Mouse (Mus musculus) ES-Bruce4 (cell line): ENCODE data around the gene C1s2. TPM values are rescaled to one million over a fixed set of nuclear protein-coding genes. Genes with fewer than 3 reads are reported as not detected.
"Not testable (repeated sequence)": the region's sequence is repeated elsewhere in the genome, so short reads cannot be mapped to it uniquely, and the experiment has no call there.

Experiments
- H3K27ac ChIP-seq: 2 replicates; pipeline ENCODE4 v1.5.1; 2012; ENCODE audit warnings: low read length, inconsistent platforms; ENCODE audit not compliant: insufficient read depth
- H3K27me3 ChIP-seq: 2 replicates; pipeline ENCODE4 v1.6.1; 2012; ENCODE audit warnings: mild to moderate bottlenecking, low read length, inconsistent platforms; ENCODE audit not compliant: control insufficient read depth, poor library complexity, insufficient read depth, severe bottlenecking
- H3K36me3 ChIP-seq: 2 replicates; pipeline ENCODE4 v1.6.1; 2012; ENCODE audit warnings: inconsistent platforms, mild to moderate bottlenecking, low read length, moderate library complexity; ENCODE audit not compliant: control insufficient read depth, poor library complexity, insufficient read depth, severe bottlenecking
- H3K4me1 ChIP-seq: one replicate; pipeline ENCODE4 v1.8.1; 2011; ENCODE audit warnings: low read length; ENCODE audit not compliant: control insufficient read depth, insufficient read depth
- H3K4me3 ChIP-seq: 2 replicates; pipeline ENCODE4 v1.5.1; 2011; ENCODE audit warnings: low read depth, mild to moderate bottlenecking, low read length
- H3K9ac ChIP-seq: 2 replicates; pipeline ENCODE4 v1.6.1; 2012; ENCODE audit warnings: low read depth, mild to moderate bottlenecking, inconsistent platforms; ENCODE audit not compliant: poor library complexity, severe bottlenecking
- H3K9me3 ChIP-seq: replicated peaks from 2 replicates; pipeline ENCODE4 v1.6.1; 2012; ENCODE audit warnings: mild to moderate bottlenecking, low read length, inconsistent platforms; ENCODE audit not compliant: control insufficient read depth, poor library complexity, insufficient read depth, severe bottlenecking
- CTCF ChIP-seq: IDR thresholded peaks from one replicate; pipeline ENCODE4 v1.8.1; 2011; ENCODE audit warnings: low read depth, low read length
- EP300 ChIP-seq: IDR thresholded peaks from 2 replicates; pipeline ENCODE4 v1.6.1; 2011; ENCODE audit warnings: low read depth, low read length; ENCODE audit not compliant: insufficient read depth
- POLR2A ChIP-seq: IDR thresholded peaks from one replicate; pipeline ENCODE4 v1.8.1; 2011; ENCODE audit warnings: low read length; ENCODE audit not compliant: insufficient read depth
- polyA plus RNA-seq: library from polyadenylated mRNA; stranded (reverse); fragments of >200 nt; gene quantifications from 2 replicates; pipeline ENCODE4 v1.2.4, GENCODE M21; 2011; ENCODE audit warnings: low read depth; ENCODE audit not compliant: missing spikeins, insufficient read depth, insufficient read length

Gene C1s2
- polyA plus RNA-seq, result 0.49 TPM in 1 of 2 replicates, not detected in the other

DNA sequence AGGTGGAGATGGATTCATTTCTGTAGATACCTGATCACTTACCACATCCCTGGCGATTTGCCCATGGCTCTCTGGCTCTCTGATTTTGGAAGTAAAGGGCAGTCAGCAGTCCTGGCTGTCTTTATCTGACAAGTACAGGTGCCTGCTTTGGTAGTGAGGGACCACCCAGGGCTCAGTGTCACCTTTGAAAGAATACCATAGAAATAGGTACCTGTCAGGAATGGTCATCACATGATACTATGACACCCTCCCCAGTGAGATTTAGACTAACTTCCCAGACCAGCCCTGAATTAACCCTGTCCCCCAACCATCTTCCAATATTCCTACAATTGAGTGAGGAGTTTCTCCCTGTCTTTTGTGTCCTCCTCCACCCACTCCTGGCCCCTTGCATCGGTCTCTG is at the start of gene C1s2:
C1s2 (minus strand) TSS at position 101 of the 400 bp plus-strand sequence.
- not testable (repeated sequence) for H3K27me3 ChIP-seq, H3K27ac ChIP-seq, H3K4me3 ChIP-seq

DNA sequence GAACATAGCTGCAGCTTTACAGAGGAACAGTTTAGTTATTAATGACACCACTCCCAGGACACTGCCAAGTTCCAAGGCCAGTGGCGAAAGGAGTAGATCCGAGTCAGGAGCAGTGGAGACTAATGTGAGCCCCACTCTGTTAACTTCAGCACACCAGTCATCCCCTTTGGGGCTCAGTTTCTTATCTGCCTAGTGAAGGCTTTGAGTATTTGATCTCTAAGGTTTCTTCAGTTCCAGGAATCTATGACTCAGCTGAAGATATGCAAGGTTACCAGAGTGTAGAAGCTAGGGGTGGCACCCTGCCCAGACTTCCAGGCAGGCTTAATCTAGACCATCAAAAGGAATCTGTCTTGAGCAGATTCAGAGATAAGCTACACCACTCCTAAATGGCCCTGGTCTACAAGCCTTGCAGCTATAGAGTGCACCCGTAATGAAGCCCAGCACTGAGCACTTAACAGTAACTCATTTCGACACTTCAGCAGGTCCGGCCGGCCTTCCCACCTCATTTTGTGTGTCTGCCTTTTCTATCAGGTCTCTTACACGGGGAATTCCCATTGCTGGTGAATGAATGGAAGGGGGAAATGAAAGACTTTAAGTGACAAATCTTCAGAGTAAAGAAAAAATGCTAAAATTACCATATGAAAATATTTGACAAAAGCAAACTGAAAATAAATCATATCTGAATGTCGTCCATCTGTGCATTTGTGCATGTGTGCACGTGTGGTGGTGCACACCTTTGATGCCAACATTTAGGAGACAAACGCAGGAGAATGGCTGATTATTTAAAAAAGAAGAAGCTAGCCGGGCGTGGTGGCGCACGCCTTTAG is 47.9 kb upstream of the C1s2 start:
- Histone ChIP-seq H3K4me1 (peaks cover 1% of the 10 kb centered on the region), H3K27me3 (no peaks in the 10 kb centered on the region), H3K9ac (no peak overlapping the region), H3K9me3 (no peaks in the 10 kb centered on the region), H3K4me3 (no peak overlapping the region), H3K36me3 (no peaks in the 10 kb centered on the region), H3K27ac (no peak overlapping the region)
- TF ChIP-seq EP300 (no peak), POLR2A (no peak), CTCF (no peak)

More for the DNA sequence above, at the start of gene C1s2:
- not testable (repeated sequence) for H3K9me3 ChIP-seq, H3K9ac ChIP-seq, H3K4me1 ChIP-seq, H3K36me3 ChIP-seq

DNA sequence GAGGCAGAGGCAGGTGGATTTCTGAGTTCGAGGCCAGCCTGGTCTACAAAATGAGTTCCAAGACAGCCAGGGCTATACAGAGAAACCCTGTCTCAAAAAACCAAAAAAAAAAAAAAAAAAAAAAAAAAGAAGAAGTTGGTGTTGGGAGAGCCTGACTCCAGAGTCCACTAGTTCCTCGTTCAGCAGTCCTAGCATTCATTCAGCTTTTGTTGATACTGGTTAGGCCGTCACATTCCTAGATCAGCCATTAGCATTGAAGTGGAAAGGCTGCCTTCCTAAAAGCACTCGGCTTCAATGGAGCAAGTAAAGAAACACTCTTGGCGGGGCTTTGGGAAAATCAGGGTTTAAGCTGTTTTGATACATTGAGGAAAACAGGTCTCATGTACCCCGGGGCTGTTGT is 46.4 kb upstream of the C1s2 start:
- not testable (repeated sequence) for H3K4me3 ChIP-seq, H3K9ac ChIP-seq, H3K36me3 ChIP-seq, H3K27me3 ChIP-seq, H3K27ac ChIP-seq, H3K9me3 ChIP-seq, H3K4me1 ChIP-seq

DNA sequence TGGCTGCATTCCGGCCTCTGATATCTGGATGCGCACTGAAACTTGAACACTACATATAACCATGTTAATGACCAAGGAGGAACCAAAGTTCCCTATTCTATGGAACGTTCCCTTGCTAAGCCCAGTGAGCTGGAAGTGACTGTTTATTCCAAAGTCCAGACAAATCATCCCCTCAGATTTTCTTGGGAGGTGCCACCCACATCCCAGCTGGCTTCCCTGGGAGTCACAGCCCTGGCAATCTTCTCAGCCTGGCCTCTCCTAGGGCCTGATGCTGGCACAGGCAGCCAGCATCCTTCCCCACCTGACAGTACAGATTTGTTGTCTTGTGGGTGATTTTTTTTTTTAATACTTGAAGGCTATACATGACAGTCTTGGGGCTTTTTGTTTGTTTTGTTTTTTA is 43.6 kb upstream of the C1s2 start:
- Histone ChIP-seq H3K9me3 (no peaks in the 10 kb centered on the region), H3K4me1 (peaks cover 6% of the 10 kb centered on the region), H3K27me3 (no peaks in the 10 kb centered on the region), H3K4me3 (no peak overlapping the region), H3K36me3 (no peaks in the 10 kb centered on the region; the same call in 1 of the 2 replicates), H3K9ac (no peak overlapping the region), H3K27ac (no peak overlapping the region)
- TF ChIP-seq POLR2A (no peak), EP300 (no peak), CTCF (no peak)

DNA sequence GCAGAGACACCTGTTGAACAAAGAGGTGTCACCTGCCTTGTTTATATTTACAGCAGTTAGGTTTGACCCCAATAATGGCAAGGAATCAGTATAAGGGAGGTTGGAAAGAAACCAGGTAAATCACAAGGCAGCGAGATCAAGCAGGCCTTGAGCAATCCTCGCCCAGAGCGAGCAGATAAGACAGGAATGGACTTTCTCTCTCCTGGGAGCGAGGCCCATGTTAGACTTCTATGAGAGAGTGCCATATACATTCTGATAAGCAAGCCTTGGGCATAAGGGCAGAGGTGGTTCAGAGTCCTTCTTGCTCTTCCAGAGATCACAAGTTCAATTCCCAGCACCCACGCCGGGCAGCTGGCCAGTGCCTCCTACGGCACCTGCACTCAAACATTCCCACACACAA is 42.9 kb upstream of the C1s2 start:
- TF ChIP-seq CTCF (no peak), POLR2A (no peak), EP300 (no peak)
- no peaks in the 10 kb centered on the region for H3K9me3 ChIP-seq
- no peak overlapping the region for H3K9ac ChIP-seq
- no peak overlapping the region for H3K27ac ChIP-seq
- peaks cover 7% of the 10 kb centered on the region for H3K4me1 ChIP-seq
- no peak overlapping the region for H3K4me3 ChIP-seq
- H3K36me3 ChIP-seq, result no peaks in the 10 kb centered on the region; the same call in 1 of the 2 replicates
- no peaks in the 10 kb centered on the region for H3K27me3 ChIP-seq

DNA sequence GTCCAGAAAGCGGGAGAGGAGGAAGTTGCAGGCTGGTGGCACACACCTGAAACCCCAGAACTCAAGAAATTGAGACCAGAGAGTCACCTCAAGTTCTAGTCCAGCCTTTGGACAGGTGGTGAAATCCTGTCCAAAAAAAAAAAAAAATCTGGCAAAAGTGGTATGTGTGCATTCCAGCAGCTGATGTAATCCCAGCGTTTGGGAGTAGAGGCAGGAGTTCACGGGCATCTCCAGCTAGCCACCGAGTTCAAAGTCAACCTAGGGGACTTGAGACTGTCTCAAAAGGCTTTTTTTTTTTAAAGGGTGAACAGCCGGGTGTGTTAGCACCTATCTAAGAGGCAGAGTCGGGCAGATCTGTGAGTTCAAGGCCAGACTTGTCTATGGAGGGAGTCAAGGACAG is 40.3 kb upstream of the C1s2 start:
- Histone ChIP-seq H3K27ac (no peak overlapping the region), H3K4me3 (no peak overlapping the region)
- TF ChIP-seq EP300 (no peak), CTCF (no peak), POLR2A (no peak)

More for the DNA sequence above, 40.3 kb upstream of the C1s2 start:
- H3K36me3 ChIP-seq, result no peaks in the 10 kb centered on the region; the same call in 1 of the 2 replicates
- H3K4me1 ChIP-seq, result peaks cover 7% of the 10 kb centered on the region
- H3K9ac ChIP-seq, result no peak overlapping the region
- H3K9me3 ChIP-seq, result no peaks in the 10 kb centered on the region
- H3K27me3 ChIP-seq, result no peaks in the 10 kb centered on the region
